Mouse (Mus musculus) forebrain, embryonic 12.5 days (tissue): ENCODE data around the gene Szrd1. TPM values are rescaled to one million over a fixed set of nuclear protein-coding genes. Genes with fewer than 3 reads are reported as not detected.

Experiments used
- ATAC-seq: fragments of 200-750 bp; cut with Nextera tagmentation; 2 replicates; pipeline ENCODE4 v1.8.0; 2017; ENCODE audit warnings: moderate TSS enrichment; ENCODE audit not compliant: low FRiP score
- H3K27ac ChIP-seq: fragments of 300-500 bp; sonication (generic); 2 replicates; pipeline ENCODE4 v1.5.1; 2016; ENCODE audit warnings: mild to moderate bottlenecking
- H3K27me3 ChIP-seq: fragments of 300-500 bp; sonication (generic); 2 replicates; pipeline ENCODE4 v1.6.1; 2016; ENCODE audit warnings: mild to moderate bottlenecking
- H3K36me3 ChIP-seq: fragments of 300-500 bp; sonication (generic); replicated peaks from 2 replicates; pipeline ENCODE4 v1.6.1; 2016; ENCODE audit warnings: mild to moderate bottlenecking
- H3K4me1 ChIP-seq: fragments of 300-500 bp; sonication (generic); 2 replicates; pipeline ENCODE4 v1.6.1; 2016
- H3K4me2 ChIP-seq: fragments of 300-500 bp; sonication (generic); 2 replicates; pipeline ENCODE4 v1.6.1; 2016; ENCODE audit warnings: mild to moderate bottlenecking, moderate library complexity
- H3K4me3 ChIP-seq: fragments of 300-500 bp; sonication (generic); replicated peaks from 2 replicates; pipeline ENCODE4 v1.5.1; 2016; ENCODE audit warnings: mild to moderate bottlenecking
- H3K9ac ChIP-seq: fragments of 300-500 bp; sonication (generic); 2 replicates; pipeline ENCODE4 v1.6.1; 2016; ENCODE audit warnings: mild to moderate bottlenecking
- H3K9me3 ChIP-seq: fragments of 300-500 bp; sonication (generic); 2 replicates; pipeline ENCODE4 v1.6.1; 2016
- WGBS: fragments of 180-500 bp; shearing (Covaris S2); methylation state at CpG from one replicate; pipeline ENCODE4 v1.1.7; 2016; 5-methylcytosine and 5-hydroxymethylcytosine counted together
- polyA plus RNA-seq: library from polyadenylated mRNA; unstranded; fragments of >200 nt; fragmentation: Nextera tagmentation; extraction: Ambion mirVana; gene quantifications from 2 replicates; pipeline ENCODE4 v1.2.1, GENCODE M21; 2016

The Szrd1 gene
- polyA plus RNA-seq = 32.2 and 36.4 TPM in 2 replicates

GRCm38 (mm10) chr4:141139116-141139970 is at the start of gene Szrd1:
Gene Szrd1, minus strand, starts transcription at chr4:141139775.
- Histone ChIP-seq H3K9me3 (no peaks in the 10 kb centered on the region), H3K27me3 (0 out of 2 replicates have a peak, but pooled peaks cover 3% of the 10 kb centered on the region), H3K4me1 (peaks cover 40% of the 10 kb centered on the region), H3K4me2 (peak within 1 kb of the TSS; percentile 95), H3K9ac (peak within 1 kb of the TSS; percentile 90), H3K27ac (peak within 1 kb of the TSS; percentile 93), H3K4me3 (peak within 1 kb of the TSS; percentile 89), H3K36me3 (no peaks in the 10 kb centered on the region)
- under 1% methylated on average over 63 of the region's 63 CpGs for WGBS
- ATAC-seq = peak; percentile 93

DNA sequence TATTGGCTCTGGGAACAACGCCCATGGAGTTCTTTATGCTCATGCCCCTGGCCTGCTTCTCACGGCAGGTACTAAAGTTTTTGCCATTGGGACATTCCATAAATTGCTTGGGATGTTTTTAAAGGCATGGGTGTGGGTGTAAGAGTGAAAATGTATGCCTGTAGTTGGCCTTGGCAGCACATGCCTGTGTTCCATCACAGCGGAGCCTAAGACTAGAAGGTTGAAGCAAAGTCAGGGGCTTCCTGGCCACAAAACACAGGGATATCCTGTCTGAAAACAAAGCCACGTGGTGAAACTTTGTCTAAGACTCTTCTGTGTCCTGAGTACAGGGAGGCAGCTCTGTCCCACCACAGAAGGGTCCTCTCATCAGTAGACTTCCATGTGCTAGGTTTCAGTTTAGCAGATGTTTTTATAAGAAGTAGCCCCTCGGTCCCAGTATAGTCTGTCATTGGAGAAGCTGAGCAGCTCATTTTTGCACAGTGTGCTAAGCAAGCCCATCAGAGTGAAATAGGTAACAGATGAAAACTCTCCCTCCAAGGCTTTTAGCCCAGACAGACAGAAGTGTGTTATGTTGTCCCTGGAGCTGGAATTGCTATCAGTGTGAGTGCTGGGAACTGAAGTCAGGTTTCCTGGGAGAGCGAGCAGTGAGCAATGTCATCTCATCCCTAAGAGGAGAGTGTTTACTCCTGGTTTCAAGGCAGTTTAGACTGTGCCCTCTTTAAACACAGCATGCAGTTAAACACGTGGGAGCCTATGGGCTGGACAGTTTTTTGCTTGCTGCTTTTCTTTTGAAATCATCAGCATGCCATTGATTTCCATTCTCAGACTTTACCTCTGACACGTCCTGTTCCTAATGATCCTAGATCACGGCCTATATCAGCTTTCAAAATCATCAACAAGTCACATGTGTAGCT is 47.6 kb upstream of the Szrd1 start:
- no peak overlapping the region for H3K4me2 ChIP-seq
- no peak overlapping the region for H3K27ac ChIP-seq
- H3K4me1 ChIP-seq = peaks cover 8% of the 10 kb centered on the region
- H3K9me3 ChIP-seq = no peaks in the 10 kb centered on the region
- H3K4me3 ChIP-seq = no peak overlapping the region
- no peak for ATAC-seq
- WGBS = 80% methylated on average over 9 of the region's 9 CpGs
- H3K36me3 ChIP-seq = peaks cover 32% of the 10 kb centered on the region
- H3K27me3 ChIP-seq = no peaks in the 10 kb centered on the region
- no peak overlapping the region for H3K9ac ChIP-seq

GRCm38 (mm10) chr4:141184426-141184825 is 44.9 kb upstream of the Szrd1 start:
- H3K4me1 ChIP-seq = peaks cover 8% of the 10 kb centered on the region
- H3K27me3 ChIP-seq = no peaks in the 10 kb centered on the region
- no peak overlapping the region for H3K4me3 ChIP-seq
- H3K36me3 ChIP-seq = peaks cover 40% of the 10 kb centered on the region
- H3K9ac ChIP-seq = no peak overlapping the region
- no peak overlapping the region for H3K4me2 ChIP-seq
- no peaks in the 10 kb centered on the region for H3K9me3 ChIP-seq
- ATAC-seq = no peak
- H3K27ac ChIP-seq = no peak overlapping the region
- 85% methylated on average over 4 of the region's 4 CpGs for WGBS

- Histone ChIP-seq H3K27ac (no peak overlapping the region), H3K36me3 (peaks cover 40% of the 10 kb centered on the region), H3K4me2 (no peak overlapping the region), H3K4me3 (no peak overlapping the region), H3K27me3 (no peaks in the 10 kb centered on the region), H3K9ac (no peak overlapping the region), H3K9me3 (no peaks in the 10 kb centered on the region), H3K4me1 (peaks cover 9% of the 10 kb centered on the region)
- 94% methylated on average over 2 of the region's 2 CpGs for WGBS
- no peak for ATAC-seq
Measured at GRCm38 (mm10) chr4:141183932-141184331, 44.4 kb upstream of the Szrd1 start.

- Histone ChIP-seq H3K27ac (no peak overlapping the region), H3K4me1 (peaks cover 13% of the 10 kb centered on the region), H3K4me2 (no peak overlapping the region), H3K27me3 (no peaks in the 10 kb centered on the region), H3K36me3 (peaks cover 48% of the 10 kb centered on the region), H3K9me3 (no peaks in the 10 kb centered on the region), H3K9ac (no peak overlapping the region), H3K4me3 (no peak overlapping the region)
- no peak for ATAC-seq
- WGBS = 96% methylated on average over 6 of the region's 6 CpGs
Measured at GRCm38 (mm10) chr4:141181981-141182380, 42.4 kb upstream of the Szrd1 start.

- H3K27ac ChIP-seq = no peak overlapping the region
- no peaks in the 10 kb centered on the region for H3K9me3 ChIP-seq
- no peak overlapping the region for H3K4me3 ChIP-seq
- no peak for ATAC-seq
- peaks cover 53% of the 10 kb centered on the region for H3K36me3 ChIP-seq
- no peak overlapping the region for H3K4me2 ChIP-seq
- WGBS = 86% methylated on average over 8 of the region's 8 CpGs
- H3K27me3 ChIP-seq = no peaks in the 10 kb centered on the region
- peaks cover 7% of the 10 kb centered on the region for H3K4me1 ChIP-seq
- H3K9ac ChIP-seq = no peak overlapping the region
Measured at GRCm38 (mm10) chr4:141180831-141181230, 41.3 kb upstream of the Szrd1 start.

- Histone ChIP-seq H3K9ac (no peak overlapping the region), H3K9me3 (no peaks in the 10 kb centered on the region), H3K36me3 (peaks cover 50% of the 10 kb centered on the region), H3K27ac (no peak overlapping the region), H3K4me3 (no peak overlapping the region), H3K4me1 (peaks cover 5% of the 10 kb centered on the region; the same call in 1 of the 2 replicates), H3K27me3 (no peaks in the 10 kb centered on the region), H3K4me2 (no peak overlapping the region)
- 85% methylated on average over 4 of the region's 4 CpGs for WGBS
- no peak for ATAC-seq
Measured at GRCm38 (mm10) chr4:141178500-141178899, 38.9 kb upstream of the Szrd1 start.

DNA sequence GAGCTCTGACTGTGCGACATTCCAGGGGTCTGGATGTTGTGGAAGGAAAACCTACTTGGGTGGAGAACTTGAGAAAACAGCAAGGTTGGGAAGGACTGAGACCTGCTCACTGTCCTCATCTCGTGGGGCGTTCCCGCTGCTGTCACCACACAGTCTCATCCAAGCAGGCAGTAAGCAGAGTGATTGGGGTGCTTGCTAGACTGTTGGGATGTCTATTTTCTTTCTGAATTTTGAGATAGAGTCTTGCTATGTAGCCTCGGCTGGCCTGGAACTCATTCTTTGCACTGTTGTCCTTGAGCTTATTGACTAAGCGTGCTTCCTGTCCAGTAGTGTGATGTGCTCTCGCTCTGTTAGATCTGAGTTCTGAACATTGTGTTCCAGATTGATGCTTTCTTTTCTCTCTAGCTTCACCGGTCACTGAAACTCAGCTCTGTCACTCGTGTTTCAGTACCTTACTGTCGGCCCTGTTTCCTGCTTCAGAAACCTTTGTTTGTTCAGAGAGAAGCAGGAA is 36.8 kb upstream of the Szrd1 start:
- Histone ChIP-seq H3K9ac (no peak overlapping the region), H3K27ac (no peak overlapping the region), H3K4me3 (no peak overlapping the region), H3K4me1 (peaks cover 5% of the 10 kb centered on the region; the same call in 1 of the 2 replicates), H3K36me3 (peaks cover 54% of the 10 kb centered on the region), H3K27me3 (no peaks in the 10 kb centered on the region), H3K9me3 (no peaks in the 10 kb centered on the region), H3K4me2 (no peak overlapping the region)
- ATAC-seq = no peak
- 91% methylated on average over 10 of the region's 10 CpGs for WGBS

DNA sequence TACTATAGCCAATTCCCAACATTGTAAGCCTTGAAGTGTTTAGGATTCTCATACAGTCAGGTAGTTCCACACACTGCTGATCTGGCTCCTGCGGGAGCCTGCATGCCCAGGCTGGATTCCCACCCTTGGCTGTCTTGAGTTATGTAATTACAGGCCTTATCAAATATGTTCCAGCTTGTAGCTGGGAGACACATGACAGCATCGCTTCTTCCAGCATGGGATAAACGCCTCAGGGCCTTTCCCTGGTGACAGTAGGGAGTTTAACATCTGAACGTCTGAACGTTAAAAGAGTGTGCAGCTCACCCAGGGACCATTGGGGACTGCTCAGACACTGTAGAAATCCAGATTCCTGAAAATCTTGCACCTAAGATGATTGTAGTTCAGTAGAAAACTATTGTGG is 36.2 kb upstream of the Szrd1 start:
- Histone ChIP-seq H3K36me3 (peaks cover 54% of the 10 kb centered on the region), H3K9ac (no peak overlapping the region), H3K4me1 (peaks cover 5% of the 10 kb centered on the region; the same call in 1 of the 2 replicates), H3K27me3 (no peaks in the 10 kb centered on the region), H3K4me3 (no peak overlapping the region), H3K4me2 (no peak overlapping the region), H3K27ac (no peak overlapping the region), H3K9me3 (no peaks in the 10 kb centered on the region)
- 85% methylated on average over 5 of the region's 5 CpGs for WGBS
- ATAC-seq = no peak

GRCm38 (mm10) chr4:141172121-141172520 is 32.5 kb upstream of the Szrd1 start:
- no peak overlapping the region for H3K9ac ChIP-seq
- no peak for ATAC-seq

GRCm38 (mm10) chr4:141167156-141167555 is 27.6 kb upstream of the Szrd1 start:
- Histone ChIP-seq H3K9me3 (peaks cover 6% of the 10 kb centered on the region; the same call in 1 of the 2 replicates), H3K4me3 (no peak overlapping the region), H3K4me1 (no peaks in the 10 kb centered on the region), H3K27me3 (no peaks in the 10 kb centered on the region), H3K9ac (no peak overlapping the region), H3K36me3 (peaks cover 48% of the 10 kb centered on the region), H3K4me2 (no peak overlapping the region), H3K27ac (no peak overlapping the region)
- no peak for ATAC-seq
- 91% methylated on average over 3 of the region's 3 CpGs for WGBS

More at GRCm38 (mm10) chr4:141172121-141172520, 32.5 kb upstream of the Szrd1 start:
- WGBS = 86% methylated on average over 8 of the region's 8 CpGs
- Histone ChIP-seq H3K27me3 (no peaks in the 10 kb centered on the region), H3K27ac (no peak overlapping the region), H3K36me3 (peaks cover 61% of the 10 kb centered on the region), H3K4me1 (no peaks in the 10 kb centered on the region), H3K4me2 (no peak overlapping the region), H3K4me3 (no peak overlapping the region), H3K9me3 (no peaks in the 10 kb centered on the region)

DNA sequence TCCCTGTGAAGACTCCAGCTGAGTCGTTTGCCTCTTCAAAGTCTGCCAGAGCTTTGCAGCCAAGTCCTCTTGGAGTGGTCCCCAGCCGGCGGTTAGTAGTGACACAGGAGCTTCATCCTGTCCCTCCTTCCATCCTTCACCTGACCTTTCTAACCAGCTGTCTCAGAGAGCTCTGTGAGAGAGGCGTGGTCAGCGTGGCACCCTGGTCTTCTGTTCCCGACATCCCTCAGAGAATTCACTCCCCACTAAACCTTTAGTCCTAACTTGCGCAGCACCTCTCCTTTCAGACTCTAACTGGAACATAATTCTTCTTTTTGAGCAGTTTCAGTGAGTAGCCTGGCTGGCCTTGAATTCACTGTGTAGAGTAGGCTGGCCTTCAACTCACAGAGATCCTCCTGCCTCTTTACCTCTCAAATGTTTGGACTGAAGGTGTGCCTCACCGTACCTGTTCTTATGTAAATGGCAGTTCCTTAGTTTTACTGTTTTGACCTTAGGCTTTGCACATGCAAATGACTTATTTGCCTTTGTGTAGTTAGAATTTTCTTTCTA is 26.2 kb upstream of the Szrd1 start:
- Histone ChIP-seq H3K4me2 (no peak overlapping the region), H3K9ac (no peak overlapping the region), H3K36me3 (peaks cover 35% of the 10 kb centered on the region), H3K9me3 (peaks cover 6% of the 10 kb centered on the region; the same call in 1 of the 2 replicates), H3K27me3 (no peaks in the 10 kb centered on the region), H3K4me3 (no peak overlapping the region), H3K27ac (no peak overlapping the region), H3K4me1 (no peaks in the 10 kb centered on the region)
- 90% methylated on average over 8 of the region's 8 CpGs for WGBS
- no peak for ATAC-seq
